Mouse (Mus musculus): ENCODE measurements around the gene Tmem131. TPM values are rescaled to one million over a fixed set of nuclear protein-coding genes. Genes with fewer than 3 reads are reported as not detected.

Tmem131 gene
- 81.3 TPM for total RNA-seq (2023)

GRCm38 (mm10) chr1:36943653-36944052, at the start of gene Tmem131:
Gene Tmem131, minus strand, starts transcription at chr1:36943666.

GRCm38 (mm10) chr1:36761568-36761967, 181.9 kb downstream of the Tmem131 start, which contains the start of gene Zap70:
Gene Zap70, plus strand, starts transcription at chr1:36761798.

Other genes starting within 250 kb of the Tmem131 start
- gene 4933424G06Rik, start 233.5 kb downstream of the Tmem131 start, total RNA-seq (2023), result not detected
- gene Actr1b, start 229.2 kb downstream of the Tmem131 start, total RNA-seq (2023), result 324 TPM
- gene Zap70, start 181.9 kb downstream of the Tmem131 start, total RNA-seq (2023), result 215 TPM
- gene Vwa3b, start 82.9 kb upstream of the Tmem131 start, total RNA-seq (2023), result 3.4 TPM

All from CD4-positive naive resting alpha-beta T cell, adult 76 days (primary cell).